Mouse (Mus musculus): ENCODE results near the gene Sprtn.
A peak's percentile ranks its signal among the peaks of the same experiment; 100 is the strongest.

Gene Sprtn

DNA sequence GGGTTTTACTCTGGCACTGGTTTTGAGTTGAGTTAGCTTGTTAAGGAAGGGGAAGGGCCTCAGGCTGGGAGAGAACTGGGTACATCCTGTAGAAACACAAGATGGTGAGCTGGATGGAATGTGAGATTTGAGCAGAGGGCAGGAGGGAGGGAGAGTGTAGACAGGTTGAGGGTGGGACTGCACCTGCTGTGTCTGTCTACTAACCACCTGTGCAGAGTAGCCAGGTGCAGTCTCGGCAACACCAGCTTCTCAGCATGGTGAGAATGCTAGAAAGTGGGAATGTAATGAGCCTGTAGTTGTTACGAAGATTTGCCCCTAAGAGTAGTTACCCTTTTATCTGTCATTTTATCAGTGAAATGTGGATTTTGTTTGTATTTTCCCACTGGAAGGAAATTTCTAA lies 7.8 kb downstream of the Sprtn start:
- DNase-seq (ENCODE audit: low spot score) = no peak

- no peak for DNase-seq (ENCODE audit: low spot score)
Observed at GRCm38 (mm10) chr8:124909936-124910335, 12.2 kb downstream of the Sprtn start.

DNA sequence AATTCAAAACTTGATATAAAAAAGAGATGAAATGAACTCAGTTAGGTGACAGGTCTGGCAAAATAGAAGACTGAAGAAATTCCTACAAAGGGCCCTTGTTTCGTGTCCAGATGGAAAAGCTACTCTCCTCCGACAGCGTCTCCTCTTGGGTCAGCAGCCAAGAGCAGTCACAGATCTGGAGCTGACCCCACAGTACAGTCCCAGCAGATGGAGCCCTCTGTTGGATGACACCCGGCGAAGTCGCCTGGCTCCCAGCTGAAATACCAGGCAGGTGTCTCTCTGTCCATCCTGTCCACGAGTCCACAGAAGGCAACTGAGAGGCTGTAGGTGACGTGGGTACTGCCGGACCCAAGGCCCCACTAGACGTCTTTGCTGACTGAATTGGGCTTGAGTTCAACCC lies 12.7 kb downstream of the Sprtn start:
- DNase-seq (ENCODE audit: low spot score) = no peak

GRCm38 (mm10) chr8:124911938-124912872 lies 14.5 kb downstream of the Sprtn start:
- peak; percentile 23 for DNase-seq (ENCODE audit: low spot score)

DNA sequence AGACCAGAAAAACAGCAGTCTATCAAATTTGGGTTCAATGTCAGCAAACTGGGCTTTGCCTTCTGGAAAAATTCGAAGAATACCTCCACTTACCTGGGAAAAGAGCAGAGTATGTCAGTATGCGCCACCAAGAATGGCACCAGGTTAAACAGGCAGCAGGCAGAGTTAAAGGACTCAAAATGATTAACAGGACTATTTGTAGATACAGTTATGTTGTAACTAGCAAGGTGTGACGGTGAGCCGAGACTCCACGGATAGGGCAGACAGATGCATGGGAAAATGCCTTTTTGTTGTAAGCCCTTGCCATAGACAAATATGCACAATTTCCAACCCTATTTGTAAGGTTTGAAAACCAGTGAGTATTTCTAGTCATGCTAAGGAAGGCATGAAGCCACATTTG lies 16.4 kb downstream of the Sprtn start:
- no peak for DNase-seq (ENCODE audit: low spot score)

- no peak for DNase-seq (ENCODE audit: low spot score)
Observed at GRCm38 (mm10) chr8:124917741-124918484, 20.2 kb downstream of the Sprtn start.

GRCm38 (mm10) chr8:124921369-124922279 lies 23.9 kb downstream of the Sprtn start:
- no peak for DNase-seq (ENCODE audit: low spot score)

GRCm38 (mm10) chr8:124922490-124923089 lies 24.9 kb downstream of the Sprtn start:
- no peak for DNase-seq (ENCODE audit: low spot score)

DNA sequence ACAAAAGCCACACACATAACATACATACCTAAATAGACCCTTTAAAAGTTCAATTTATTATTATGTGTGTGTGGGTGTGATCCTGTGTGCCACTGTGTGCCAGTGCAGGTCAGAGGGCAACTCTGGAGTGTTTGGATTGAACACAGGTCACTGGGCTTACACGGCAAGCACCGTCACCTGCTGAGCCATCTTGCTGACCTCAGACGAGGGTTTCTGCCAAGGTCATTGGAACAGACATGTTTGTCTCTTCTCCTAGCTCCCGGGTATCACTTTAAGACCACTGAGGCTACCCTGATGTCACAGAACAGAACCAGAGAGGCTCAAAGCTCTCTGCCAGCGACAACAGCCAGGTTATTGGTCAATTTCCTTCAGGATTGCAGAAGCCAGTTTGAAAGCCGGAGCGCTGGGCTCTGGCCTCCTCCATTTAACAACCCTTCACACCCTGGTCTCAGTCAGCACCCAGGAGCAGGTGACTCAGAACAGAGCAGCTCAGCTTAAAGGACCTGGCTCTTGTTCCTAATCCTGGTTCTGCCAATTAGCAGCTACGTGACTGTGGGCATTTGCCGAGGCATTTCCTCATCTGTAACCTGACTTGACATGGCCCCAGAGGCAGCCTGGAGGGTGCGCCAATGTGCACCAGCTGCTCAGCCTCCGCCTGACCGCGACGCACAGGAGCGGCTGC lies 26.4 kb downstream of the Sprtn start:
- DNase-seq (ENCODE audit: low spot score) = no peak

DNA sequence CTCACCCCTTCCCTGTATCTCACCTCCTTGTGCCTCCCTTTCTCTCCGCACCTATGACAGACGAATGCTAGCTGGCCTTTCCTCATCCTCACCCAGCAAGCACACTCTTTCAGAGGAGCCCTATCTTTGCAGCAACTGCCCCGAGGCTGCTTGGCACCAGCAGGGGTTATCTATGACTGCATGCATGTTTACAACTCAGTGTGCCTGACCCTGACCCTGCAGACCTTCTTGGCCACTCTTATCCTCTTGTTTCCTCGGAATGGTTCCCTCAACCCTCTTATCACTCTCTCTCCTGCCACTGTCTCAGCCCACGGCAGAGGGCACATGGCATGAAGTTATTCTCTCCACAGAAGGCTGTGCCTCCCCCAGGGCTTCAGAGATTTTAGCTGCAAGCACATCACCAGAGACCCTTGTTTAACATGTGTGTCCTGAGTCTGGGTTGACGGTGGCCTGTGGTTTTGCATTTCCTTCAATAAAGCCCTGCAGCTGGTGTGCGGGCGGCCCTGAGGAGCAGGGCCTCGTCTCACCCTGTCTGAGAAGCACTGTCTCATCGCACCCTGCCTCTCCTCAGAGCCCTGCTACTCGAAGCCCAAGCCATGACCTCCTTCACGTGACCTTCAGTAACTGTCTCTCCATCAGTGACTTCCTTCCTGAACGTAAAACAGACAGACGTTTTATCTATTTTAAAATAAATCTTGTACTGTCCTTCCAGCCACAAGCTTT lies 28.0 kb downstream of the Sprtn start:
- DNase-seq (ENCODE audit: low spot score) = no peak

DNA sequence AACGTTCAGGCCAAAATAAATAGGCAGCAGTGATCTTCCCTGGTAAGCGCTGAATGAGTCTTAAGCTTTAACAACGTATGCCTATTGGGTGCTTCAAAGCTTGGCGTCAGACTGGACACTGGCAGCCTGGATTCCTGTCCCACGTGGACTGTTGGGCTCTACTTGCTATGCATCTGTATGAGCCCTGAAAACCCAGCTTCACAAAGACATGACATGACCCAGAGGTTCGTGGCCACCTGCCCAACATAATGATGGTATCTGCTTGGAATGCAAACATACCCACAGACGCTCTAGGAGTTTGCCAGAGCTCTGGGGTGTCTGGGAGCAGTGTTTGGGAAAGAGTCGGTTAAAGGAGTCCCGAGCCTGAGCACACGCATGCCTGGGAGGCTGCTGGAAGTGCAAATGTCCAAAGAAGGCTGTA lies 28.7 kb downstream of the Sprtn start:
- no peak for DNase-seq (ENCODE audit: low spot score)

DNA sequence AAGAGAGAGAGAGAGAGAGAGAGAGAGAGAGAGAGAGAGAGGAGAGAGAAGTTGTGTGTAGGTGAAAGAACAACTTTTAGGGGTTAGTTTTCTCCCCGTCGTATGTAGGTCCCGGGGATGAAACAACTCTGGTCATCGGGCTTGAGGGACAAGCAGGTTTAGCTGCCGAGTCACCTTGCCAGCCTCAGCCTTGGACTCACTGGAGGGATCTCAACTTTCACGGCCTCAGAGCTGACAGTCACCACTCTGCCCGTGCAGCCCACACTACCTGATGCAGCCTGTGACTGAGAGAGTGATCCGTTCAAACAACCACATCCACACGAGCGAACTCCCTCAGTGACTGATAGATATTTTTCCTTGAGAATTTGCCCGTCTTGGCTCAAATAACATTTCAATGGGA lies 31.3 kb downstream of the Sprtn start:
- DNase-seq (ENCODE audit: low spot score) = no peak

DNA sequence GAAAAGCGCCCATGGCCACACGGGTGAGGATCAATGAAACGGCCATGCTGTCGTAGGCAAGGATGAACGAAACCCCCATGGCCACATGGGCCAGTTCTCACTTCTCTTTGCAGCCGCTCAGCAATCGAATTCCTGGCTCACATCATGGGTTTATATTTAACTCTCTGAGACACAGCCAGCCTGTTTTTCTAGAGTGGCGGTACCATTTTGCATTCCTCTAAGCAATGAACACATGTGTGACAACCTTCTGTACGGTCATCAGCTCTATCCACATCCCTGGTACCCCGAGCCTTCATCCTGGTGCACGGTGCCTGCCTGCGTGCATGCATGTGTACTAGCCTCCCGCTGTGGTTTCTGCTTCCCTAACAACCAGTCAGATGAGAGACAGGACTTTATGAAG lies 32.4 kb downstream of the Sprtn start:
- no peak for DNase-seq (ENCODE audit: low spot score)

DNA sequence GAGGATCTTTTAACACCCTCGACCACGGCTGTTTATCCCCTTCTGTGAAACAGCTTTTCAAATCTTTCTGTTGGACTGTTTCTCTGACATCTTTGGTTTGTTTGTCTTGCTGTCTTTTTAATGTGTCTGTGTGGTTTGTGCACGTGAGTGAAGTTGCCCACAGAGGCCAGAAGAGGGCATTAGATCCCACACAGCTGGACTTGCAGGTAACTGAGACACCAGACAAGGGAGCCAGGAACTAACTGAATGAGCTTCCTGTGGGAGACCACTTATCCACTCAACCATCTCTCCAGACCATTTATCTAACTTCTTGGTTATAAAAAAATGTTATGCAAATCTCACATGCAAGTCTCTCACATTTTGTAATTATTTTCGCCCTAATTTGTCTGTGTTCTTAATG lies 33.0 kb downstream of the Sprtn start:
- no peak for DNase-seq (ENCODE audit: low spot score)

DNA sequence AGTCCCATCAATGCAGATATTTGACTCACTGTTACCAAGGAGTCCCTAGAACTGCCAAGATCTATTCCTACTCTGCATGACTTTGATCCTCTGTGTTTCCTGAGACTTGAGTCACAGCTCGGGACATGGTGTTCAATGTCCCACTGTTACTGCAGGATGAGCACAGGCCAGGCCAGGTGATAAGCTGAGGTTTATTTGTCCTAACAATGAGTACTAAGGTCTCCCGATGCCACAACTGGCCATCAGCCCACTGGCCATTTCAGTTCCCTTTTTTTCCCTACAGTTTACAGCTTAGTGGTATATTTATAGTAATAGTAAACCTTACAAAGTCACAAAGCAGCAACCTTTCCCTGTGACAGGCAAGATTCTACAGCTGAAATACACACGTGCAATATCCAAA lies 34.7 kb downstream of the Sprtn start:
- DNase-seq (ENCODE audit: low spot score) = no peak

GRCm38 (mm10) chr8:124935116-124935515 lies 37.4 kb downstream of the Sprtn start:
- no peak for DNase-seq (ENCODE audit: low spot score)

GRCm38 (mm10) chr8:124936699-124937098 lies 39.0 kb downstream of the Sprtn start:
- DNase-seq (ENCODE audit: low spot score) = no peak

- no peak for DNase-seq (ENCODE audit: low spot score)
Observed at GRCm38 (mm10) chr8:124937293-124937692, 39.6 kb downstream of the Sprtn start.

DNA sequence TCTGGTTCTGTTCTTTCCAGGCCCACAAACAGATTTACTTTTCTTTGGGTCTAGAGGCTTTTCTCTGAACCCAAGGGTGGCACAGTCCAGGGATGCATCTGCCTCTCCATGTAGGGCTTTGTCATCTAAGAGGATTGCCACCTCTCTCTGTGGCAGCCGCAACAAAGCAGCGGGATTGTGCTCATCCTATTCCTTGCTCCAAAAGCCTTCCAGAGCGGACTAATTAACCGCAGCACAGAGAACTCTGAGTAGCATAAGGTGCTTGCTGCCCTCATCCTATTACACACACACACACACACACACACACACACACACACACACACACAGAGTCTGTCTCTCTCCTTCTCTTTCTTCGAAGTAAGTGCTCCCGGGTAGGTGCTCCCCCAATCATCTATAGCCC lies 46.1 kb downstream of the Sprtn start:
- no peak for DNase-seq (ENCODE audit: low spot score)

- peak; percentile 65 for DNase-seq (ENCODE audit: low spot score)
Observed at GRCm38 (mm10) chr8:124944406-124944805, 46.7 kb downstream of the Sprtn start.

Data from embryo, embryonic 10 days (tissue).